Mouse (Mus musculus) lung, postnatal 4 days (tissue): ENCODE data around the gene Rfc4.

Experiments
- DNase-seq, 2 experiments: peaks; one replicate each; pipeline ENCODE4 v3.0.0; 2021

Rfc4 gene

DNA sequence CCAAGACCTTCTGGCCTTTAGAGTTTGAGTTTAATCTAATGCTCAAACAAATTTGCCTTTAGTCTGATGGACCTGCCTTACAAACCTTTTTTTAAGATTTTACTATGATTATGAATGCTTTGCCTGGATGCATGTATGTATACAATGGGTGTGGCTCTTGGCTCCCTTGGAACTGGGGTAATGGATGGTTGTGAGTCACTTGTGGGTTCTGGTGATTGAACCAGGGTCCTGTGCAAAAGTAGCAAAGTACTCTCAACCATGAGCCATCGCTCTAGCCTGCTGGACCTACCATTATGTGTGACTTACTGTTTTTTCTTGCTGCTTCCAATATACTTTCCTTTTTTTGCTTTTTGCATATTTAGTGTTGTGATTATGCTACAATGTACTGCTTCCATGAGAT, 4.8 kb upstream of the Rfc4 start:
- no peak for DNase-seq

DNA sequence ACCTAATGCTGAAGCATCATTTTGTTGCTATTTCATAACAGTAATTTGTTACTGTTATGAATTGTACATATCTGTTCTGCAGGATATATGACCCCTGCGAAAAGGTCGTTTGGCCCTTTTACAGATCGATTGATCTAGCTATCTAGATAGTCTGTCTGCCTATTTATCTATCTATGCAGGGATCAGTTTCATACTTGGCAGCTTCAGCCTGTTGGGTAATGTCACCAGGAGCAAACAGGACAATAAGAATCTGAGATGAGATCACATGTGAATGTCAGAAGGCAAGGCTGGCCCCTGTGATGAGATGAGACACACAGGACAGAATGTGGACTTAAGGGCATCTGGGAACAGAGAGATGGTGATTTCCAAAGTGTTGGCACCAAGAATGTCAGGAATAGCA, 2.8 kb upstream of the Rfc4 start:
- DNase-seq = no peak

DNA sequence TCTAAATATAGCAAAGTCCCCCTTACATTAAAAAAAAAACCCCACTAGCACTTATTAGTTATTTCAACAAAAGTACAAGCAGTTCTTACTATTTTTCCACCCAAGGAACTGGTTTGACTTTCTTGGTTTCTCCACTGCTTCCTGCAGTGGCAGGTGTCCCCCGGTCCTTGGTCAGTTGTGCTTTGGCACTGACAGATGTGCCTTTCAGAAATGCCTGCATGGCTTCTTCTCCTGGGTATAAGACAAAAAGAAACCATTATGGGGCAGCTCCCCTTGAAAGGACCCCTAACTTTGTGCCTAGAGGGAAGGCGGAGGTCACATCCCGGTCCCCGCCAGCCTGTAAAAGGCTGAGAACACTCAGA, 245 bp downstream of the Rfc4 start:
- DNase-seq = no peak

DNA sequence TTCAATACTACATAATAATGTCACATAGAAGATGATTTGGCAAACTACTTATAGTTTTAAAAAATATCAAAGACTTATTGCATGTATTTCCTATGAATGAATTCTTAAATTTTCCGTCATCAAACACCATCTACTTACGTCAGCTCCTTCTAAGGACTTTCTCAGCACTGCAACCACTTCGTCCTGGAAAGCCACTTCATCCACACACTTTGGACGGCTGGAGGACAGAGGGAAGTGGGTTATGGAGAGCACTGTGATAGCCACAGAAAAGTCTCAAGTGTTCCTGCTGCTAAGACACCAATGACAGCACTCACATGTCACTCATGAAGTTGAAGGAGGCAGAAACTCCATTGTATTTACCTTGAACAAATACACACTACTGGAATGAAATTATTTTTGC, 3.1 kb downstream of the Rfc4 start:
- no peak for DNase-seq

DNA sequence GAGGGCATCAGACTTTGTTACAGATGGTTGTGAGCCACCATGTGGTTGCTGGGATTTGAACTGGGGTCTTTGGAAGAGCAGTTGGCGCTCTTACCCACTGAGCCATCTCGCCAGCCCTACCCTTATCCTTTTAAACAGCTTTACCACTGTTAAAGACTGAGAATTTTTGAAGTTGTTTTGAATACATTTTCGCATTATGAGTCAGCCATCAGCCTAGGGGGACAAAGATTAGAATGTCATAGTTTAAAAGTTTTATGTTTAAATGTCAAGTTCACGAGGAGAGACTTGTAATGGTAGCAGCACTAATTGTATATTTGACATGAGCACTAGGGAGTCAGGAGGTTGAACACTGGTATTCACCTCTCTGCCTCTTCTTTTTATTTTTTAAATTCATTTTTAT, 4.4 kb downstream of the Rfc4 start:
- DNase-seq = no peak

DNA sequence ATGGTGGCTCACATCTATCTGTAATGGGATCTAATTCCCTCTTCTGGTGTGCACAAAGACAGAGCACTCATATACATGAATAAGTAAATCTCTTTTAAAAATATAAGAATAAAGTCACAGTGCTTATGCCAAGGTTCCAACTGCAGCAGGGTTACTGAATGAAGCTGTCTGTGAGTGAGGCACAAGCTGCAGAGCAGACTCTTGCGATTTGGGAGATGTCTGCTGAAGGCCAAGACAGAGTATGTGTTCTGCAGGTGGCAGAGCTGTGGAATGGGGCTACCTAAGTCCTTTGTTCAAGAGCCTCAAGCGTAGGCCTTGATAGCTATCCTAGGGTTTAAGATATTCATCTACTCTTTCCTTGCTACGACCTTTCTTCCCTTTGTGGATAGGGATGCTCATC, 5.1 kb downstream of the Rfc4 start:
- no peak for DNase-seq

DNA sequence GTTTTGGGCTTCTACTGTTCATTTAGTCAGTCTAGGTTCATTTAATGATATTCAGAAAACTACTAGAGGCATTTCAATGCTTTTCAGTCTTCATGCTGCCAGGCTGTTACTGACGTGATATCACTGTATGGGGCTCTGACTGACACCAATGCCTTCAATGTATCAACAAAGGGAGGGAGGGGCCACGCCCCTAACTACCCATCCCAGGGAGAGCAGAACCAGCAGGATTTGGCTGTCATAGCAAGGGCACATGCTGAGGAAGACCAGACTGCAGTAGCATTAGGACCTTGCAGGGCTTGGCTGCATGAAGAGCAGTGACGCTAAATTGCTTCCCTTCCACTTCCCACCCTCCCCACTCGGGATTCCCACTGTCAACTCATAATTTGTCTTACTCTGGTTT, 10.4 kb downstream of the Rfc4 start:
- no peak for DNase-seq

DNA sequence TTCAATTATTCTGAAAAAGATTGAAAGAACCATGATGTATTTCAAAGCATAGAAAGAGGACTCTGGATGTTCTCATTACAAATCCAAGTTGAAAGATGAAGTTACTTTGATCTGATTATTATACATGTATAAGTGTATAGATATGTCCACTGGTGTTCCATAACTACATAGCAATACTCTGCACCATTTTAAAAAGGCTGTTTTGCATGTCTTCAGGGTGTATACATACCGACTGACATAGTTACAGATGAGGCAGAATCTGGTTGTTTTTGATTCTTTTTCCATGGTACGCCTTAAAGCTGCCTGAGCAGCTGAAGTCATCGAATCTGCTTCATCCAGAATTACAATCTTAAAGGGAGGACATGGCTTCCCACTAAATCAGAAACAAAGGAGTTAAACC, 12.1 kb downstream of the Rfc4 start:
- no peak for DNase-seq

DNA sequence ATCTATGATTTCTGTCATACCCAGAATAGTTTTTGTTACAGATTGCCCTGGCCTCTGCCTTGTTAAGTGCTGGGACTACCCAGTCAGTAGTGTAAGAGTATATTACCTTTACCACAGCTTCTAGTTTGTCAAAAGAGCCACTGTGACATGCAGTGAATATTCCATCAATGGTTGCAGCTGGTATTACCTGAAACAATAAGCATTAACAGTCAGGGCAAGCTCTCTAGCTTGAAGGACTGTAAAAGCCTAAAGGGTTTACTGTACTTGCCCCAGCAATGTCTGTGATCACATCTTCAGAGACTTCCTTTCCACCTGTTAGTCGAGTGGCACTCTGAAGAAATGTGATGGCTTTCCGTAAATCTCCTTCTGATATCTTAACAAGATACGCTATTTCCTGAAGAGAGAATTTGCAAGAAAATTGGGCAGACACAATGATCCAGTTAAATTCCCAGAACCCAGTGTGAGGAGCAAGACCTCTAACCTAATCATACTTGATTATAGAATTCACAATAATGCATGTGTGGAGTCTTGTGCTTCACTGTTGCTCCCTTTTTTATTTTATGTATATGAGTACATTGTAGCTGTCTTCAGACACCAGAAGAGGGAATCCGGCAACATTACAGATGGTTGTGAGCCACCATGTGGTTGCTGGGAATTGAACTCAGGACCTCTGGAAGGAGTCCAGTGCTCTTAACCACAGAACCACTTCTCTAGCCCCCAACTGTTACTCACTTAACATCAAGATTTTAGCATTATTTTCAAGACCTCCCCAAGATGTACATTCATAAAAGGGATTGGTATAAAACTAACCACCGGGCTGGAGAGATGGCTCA, 13.0 kb downstream of the Rfc4 start:
- DNase-seq = no peak

DNA sequence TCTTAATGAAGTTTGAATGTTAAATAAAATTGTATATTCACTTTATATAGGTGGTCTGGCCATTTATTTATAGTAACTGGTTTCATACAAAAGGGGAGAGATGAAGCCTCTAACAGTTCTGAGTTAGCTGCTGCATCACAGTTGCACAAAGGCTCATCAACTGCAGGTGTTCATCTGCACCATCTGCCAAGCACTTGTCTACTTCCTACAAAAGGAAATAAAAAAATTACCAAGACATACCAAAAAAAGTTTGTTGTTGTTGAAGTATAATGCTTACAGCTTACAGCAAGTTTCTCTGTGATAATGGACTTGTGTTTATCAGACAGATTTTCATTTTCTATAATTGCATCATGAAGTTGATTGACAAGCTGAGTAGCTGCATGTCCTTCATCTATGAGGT, 13.6 kb downstream of the Rfc4 start:
- DNase-seq = no peak

DNA sequence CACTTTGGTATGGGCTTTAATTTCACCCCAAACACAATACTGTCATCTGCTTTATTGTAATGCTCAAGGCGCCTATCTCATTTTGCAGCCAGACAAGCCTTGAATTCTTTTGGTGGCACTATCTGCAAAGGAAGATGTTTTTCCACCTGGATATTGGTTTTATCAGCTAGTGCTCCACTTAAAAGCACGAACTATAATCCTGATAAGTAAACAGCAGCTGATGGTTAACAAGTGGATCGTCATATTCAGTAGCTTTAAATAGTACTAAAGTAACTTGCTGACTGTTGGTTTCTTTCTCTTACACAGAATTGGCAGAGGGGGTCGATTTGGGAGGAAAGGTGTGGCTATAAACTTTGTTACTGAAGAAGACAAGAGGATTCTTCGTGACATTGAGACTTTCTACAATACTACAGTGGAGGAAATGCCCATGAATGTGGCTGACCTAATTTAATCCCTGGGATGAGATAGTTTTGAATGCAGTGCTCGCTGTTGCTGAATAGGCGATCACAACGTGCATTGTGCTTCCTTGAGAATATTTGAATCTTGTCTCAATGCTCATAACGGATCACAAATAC, 14.6 kb downstream of the Rfc4 start:
- no peak for DNase-seq

DNA sequence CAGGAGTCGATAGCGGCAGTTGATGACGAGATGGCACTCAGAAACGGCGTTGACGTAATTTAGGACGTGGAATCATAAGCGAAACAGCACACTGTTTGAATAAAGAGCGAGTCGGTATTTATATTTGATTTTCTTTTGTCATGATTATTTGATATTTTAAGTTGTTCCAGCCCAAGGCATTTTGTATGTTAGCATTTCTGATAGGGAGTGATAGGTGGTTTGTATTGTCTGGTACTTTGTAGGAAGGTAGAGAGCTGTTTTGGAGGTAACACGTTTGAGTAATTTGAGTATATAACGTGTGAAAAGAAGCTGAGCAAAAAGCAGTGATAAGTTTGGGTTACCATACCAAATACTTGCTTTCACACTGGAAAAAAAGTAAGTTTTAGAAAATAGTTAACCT, 15.2 kb downstream of the Rfc4 start:
- DNase-seq = no peak

DNA sequence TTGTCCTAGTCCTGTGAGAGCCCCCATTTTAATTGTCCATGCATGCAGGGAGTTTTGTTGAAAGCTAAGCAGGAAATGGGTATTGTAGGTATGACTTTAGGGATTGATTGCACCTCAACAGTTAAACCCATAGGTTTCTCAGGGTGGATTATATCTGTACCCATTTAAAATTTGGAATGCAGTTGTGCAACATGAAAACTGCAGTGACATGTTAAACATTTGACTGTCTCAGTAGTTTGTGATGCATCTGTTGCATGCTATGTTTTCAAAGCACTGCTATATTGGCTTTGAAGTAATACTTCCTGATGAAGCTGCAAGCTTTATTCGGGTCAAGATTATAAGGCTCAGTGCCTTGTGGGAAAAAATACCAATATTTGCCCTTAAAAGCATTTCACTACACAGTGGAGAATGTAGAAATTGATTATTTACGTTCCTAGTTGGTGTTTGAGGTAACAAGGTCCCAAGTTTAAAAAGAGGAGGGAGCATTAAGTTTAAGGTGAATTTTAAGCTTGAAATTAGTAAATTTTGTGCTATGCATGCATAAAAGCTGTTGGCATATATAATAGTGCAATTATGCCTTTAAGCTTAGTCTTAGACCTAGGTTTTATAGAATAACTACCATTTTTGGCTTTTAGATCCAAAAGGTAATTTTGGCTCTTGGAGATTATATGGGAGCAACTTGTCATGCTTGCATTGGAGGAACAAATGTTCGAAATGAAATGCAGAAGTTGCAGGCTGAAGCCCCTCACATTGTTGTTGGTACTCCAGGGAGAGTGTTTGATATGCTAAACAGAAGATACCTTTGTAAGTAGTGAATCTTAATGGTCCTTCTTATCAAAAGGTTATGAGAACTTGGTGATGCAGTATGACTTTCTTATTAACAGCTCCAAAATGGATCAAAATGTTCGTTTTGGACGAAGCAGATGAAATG, 17.9 kb downstream of the Rfc4 start:
- DNase-seq = no peak

DNA sequence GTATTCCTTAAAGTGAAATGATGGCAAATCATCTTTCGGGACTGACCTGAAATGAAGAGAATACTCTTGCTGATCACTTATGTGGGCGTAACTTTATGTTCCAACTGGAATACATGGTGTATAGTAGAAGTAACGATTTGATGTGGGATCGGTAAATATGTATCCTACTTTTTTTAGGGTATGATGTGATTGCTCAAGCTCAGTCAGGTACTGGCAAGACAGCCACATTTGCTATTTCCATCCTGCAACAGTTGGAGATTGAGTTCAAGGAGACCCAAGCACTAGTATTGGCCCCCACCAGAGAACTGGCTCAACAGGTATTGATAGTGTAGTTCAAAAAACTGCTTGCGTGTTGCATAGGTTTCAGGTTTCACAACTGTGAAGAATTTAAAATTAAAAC, 18.6 kb downstream of the Rfc4 start:
- no peak for DNase-seq

DNA sequence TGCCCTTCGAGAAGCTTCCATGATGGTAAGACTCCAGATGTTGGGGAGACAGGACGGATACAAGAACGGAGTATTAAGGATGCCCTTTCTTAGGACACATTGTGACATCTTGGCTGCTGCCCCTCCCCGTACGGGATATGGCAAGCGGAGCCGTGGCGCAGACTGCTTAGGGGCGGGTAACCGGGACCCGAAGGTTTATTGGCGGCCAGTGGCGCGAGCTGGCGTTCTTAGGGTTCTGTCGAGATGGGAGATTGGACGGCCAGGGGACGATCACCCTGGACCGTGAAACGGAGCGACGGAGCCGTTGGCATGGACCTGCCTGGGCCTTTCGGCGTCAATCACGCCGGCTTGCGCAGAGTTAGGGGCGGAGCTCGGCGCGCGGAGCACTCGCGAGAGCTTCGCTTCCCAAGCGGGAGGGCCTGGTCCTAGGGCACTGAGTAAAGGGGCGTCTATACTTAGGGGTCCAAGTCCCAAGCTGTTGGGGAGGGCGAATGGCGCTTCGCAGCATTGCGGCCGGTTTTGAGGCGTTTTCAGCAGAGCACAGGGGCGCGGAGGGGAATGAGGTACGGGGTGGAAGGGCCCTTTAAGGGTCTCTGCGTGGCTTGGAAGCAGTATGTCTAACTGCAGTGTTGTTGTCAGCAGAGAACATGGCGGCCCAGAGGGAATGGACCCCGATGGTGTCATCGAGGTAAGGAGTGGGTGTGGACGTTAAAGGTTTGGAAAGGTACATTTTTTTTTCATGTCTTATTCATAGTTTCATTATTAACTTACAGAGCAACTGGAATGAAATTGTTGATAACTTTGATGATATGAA, 19.4 kb downstream of the Rfc4 start:
- peak; percentile 91 to 92 for DNase-seq

DNA sequence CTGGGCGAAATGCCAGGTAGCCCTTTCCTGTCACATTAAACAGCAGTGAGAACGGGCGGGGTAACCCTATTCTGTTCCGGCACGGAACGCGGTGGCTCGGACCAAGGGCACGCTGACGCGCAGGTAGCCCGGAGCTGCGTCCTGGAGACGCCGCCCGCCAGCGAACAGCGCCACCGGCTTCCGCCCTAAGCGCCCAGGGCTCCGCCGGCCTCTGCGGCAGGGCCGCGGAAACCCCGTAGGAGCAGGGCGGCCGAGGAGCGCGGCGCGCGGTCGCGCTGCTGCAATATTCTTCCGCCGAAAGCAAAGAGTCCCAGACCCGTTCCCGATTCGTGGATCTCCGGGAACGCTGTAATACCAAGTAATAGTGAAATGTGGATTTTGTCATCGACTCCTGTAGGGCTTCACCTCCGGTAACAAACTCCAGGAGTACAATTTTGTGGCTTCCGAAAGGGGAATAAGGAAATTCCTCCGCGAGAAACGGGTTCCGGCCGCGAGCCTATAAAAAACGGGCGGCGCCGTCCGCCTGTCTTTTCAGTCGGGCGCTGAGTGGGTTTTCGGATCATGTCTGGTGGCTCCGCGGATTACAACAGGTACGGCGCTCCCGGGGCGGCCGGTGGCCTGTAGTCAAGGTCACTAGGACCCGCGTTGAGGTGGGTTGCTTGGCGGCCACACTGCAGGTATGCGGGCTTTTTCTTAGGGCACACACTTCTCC, 20.1 kb downstream of the Rfc4 start, which contains the start of gene Eif4a2:
Gene Eif4a2, plus strand, starts transcription at position 214 of the 712 bp plus-strand sequence.
- DNase-seq = peak; percentile 95 to 97

DNA sequence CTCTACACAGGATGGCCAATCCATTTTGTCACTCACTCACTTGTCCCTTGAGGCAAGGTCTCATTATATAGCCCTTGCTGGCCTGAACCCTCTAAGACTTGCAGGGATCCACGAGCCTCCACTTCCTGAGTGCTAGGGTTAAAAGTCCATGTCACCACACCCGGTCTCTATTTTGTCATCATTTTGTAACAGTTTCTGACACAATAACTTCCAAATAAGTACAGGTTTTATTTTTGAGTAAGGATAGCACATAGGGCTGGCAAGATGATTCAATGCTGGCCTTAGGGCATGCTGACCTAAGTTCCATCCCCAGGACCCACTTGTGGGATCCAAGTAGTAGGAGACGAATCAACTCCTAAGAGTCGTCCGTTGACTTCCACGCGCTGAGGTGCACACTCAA, 21.4 kb downstream of the Rfc4 start:
- DNase-seq = no peak

DNA sequence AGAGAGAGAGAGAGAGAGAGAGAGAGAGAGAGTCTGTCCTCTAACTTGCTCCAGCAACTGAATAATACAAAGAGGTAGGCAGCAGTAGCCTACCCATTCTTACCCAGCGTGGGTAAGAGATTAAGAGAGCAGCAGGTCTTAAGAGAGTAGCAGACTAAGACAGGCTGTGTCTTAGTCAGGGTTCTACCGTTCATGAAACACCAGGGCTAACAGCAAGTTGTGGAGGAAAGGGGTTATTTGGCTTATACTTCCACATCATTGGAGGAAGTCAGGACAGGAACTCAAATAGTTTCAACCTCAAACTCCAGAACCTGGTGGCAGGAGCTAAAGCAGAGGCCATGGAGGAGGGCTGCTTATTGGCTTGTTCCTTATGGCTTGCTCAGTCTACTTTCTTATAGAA, 23.7 kb downstream of the Rfc4 start:
- no peak for DNase-seq

DNA sequence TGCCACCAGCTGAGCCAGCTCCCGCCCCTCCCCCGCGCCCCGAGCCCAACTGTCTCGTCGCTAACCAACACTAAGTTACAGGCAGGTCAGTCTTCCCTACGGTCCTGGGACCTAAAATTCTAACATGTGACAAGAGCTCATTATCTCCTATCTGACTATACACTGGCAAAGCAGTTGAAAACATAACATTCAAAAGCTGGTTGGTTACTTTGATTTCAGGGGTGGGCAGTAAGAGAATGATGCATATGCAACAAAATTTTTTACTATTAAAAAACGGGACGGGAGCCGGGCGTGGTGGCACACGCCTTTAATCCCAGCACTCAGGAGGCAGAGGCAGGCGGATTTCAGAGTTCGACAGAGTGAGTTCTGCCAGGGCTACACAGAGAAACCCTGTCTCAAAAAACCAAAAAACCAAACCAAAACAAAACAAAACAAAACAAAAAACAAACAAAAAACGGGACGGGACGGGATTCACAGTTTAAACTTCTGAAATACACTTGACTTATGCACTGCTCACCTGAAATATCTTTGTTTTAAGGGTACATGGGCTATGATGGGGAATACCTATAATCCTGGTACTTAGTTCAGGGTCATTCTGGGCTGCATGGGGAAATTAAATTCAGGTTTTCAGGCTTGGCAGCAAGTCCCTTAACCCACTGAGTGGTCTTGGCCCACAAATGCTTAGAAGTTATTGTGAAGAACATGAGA, 24.3 kb downstream of the Rfc4 start:
- no peak for DNase-seq

DNA sequence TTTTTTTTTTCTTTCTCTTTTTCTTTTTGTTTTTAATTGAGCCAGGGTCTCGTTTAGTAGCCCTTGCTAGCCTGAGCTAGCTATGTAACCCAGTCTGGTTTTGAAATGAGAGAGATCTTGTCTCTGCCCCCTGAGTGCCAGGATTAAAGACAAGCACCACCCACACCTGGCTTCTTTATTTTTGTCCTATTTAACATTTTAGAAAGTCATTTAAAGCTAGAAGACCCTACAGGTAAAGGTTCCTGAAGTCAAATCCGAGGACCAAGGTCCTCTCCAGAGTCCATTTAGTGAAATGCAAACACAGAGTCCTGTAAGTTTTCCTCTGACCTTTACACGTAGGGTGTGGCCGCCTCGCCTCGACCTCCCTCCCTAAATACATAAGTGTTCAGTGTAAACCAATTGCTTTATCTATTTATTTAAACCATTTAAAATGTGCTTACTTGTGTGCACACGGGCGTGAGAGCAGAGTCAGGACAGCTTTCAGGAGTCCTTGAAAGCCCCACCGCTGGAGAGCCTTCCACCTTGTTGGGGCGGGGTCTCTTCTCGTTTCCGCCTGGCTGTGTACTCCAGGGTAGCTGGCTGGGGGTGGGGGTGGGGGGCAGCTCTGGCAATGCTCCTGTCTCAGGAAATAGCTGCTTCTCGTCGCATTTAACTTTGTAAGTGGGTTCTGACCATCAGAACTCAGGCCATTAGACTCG, 25.0 kb downstream of the Rfc4 start:
- no peak for DNase-seq

DNA sequence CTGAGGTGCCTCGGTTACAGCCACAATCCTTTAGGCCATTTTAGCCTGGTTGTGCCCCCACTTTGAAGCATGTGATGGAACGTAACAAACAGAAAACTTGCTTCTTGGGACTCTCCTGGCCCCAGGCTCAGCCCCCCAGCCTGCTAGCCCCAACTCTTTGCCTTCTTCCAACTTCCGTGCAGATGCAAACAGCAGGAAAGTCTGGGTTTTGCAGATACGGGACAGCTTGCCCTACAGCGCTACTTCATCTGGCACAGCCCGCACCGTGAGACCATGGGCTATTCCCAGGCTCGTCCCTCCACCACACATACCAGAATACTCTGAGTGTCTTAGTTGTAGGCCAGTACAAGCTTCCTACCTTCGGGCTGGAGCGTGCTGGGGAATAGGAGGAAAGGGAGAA, 26.9 kb downstream of the Rfc4 start:
- DNase-seq = no peak
